Mouse (Mus musculus) heart, adult 8-10 months (tissue): ENCODE data around the gene Spock2. TPM values are rescaled to one million over a fixed set of nuclear protein-coding genes. Genes with fewer than 3 reads are reported as not detected.
A peak's percentile ranks its signal among the peaks of the same experiment; 100 is the strongest.
"Not testable (repeated sequence)": the region's sequence is repeated elsewhere in the genome, so short reads cannot be mapped to it uniquely, and the experiment has no call there.

Experiments
- DNase-seq: peaks from one replicate; pipeline ENCODE4 v3.0.0; 2022; ENCODE audit warnings: low spot score
- total RNA-seq, 4 experiments: library from RNA; stranded (reverse); gene quantifications; 2 replicates each; pipeline ENCODE4 v1.2.4; 2022

The Spock2 gene
- total RNA-seq, 4 experiments from 2014 or later: 12.2 to 24.8 (median 14.4) TPM

- no peak for DNase-seq
Observed at GRCm38 (mm10) chr10:60107448-60107847, 1.4 kb downstream of the Spock2 start.

DNA sequence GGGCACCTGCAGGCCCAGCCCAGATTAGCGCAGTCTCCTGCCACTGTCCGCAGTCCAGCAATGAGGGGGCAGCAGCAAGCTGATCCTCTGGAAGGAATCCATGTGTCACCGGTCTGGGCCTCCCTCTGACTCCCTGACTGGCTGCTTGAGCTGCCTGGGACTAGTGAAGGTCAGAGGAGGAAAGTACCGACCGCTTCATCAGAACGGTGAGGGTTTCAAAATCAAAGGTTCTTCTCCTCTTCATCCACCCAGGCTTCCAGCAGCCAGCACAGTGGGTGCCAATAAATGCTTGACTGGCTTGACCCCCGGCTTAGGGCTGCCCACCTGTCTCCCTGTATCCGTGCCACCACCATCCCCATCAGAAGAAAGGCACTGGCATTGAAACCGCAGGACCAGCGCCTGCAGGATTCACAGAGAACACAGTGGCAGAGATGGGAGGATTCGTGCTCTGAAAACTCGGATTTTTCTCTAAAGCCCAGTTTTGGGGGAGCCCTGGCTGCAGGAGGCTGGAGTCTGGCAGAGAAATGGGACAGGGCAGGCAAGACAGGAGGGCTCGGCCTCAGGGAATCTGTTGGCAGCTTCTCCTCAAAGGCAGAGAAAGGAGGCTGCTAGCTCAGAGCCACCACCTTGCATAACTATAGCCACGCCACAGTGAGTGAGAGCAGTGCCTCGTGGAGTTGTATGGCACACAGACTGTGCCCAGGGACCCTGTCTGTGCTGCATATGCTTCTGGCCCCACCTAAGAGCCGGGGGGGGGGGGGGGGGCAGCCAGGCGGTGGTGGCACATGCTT, 2.5 kb downstream of the Spock2 start:
- no peak for DNase-seq

DNA sequence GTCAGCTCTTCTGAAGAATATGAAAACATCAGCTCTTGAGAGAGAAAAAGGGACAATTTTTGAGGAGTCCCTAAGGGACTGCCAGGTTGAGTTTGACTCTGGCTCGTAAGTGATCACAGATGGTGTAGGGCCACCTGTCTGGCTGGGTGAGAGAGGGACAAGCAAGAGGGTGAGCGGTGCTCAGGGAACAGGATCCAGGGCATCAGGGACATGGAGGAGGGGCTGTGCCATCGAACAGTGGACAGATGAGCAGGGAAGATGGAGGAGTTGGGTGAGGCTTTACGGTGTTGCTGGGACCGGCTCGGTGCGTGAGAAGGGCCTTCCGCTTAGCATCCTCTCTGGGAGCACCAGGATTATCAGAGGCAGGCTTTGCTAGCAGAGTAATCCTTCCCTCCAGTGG, 3.3 kb downstream of the Spock2 start:
- DNase-seq: no peak

DNA sequence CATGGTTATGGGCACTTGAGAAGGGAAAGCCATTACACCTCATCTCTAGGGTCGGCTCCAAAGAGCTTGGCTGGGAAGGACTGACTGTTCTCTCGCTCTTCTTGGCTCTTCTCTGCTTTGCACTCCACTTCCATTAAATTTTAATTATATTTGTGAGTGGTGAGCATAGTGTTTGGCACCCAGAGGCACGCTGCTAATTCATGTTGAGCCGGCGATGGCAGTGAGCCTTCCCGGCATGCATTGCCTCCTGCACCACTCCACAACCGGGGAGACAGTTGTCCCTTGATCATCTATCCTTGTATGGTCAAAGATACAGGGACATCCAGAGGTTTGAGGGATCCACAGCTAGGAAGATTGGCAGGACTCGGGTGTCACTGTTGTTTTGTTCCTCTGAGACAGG, 4.0 kb downstream of the Spock2 start:
- DNase-seq: no peak

GRCm38 (mm10) chr10:60110908-60111475, 5.0 kb downstream of the Spock2 start:
- no peak for DNase-seq

- DNase-seq: no peak
Observed at GRCm38 (mm10) chr10:60113965-60114690, 8.1 kb downstream of the Spock2 start.

DNA sequence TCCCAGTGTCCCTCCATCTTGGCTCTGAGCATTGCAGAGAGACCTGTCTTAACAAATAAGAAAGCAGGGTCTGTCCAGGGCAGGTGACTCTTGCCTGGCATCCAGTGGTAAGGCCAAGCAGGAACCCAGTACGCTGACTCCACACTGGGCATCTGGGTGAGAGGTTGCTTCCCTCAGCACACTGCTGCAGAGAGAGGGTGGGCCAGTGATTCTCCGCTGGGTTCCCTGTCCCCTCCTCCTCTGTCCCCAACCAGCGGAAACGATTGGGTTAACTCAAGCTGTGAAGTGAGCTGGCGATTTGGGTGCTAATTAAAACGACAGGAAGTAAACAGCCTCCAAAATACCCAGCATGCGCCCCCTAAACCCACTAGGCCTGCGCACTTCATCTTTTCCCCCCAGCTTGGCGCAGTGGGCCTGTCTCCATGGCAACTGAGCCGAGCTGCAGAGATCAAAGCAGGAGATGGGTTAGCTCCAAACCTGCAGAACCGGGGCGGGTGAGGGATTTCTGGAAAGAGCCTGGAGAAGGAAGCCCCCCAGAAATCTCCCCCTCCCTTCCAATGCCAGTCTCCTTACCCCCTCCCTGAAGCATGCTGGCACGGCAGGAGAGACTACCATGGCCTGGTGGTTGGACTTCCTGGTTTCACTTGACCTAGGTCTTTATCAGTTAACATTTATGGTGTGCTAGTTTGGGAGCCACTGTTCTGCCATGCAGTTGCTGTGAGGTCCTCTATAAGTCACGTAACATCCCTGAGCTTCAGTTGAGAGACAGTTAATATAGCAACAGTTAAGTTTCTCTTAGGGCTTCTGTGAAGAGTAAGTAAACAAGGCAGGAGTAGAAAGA, 9.5 kb downstream of the Spock2 start:
- DNase-seq: no peak

- peak; percentile 19 for DNase-seq
Observed at GRCm38 (mm10) chr10:60116997-60117396, 11.0 kb downstream of the Spock2 start.

GRCm38 (mm10) chr10:60118464-60118863, 12.4 kb downstream of the Spock2 start:
- DNase-seq: no peak

GRCm38 (mm10) chr10:60120630-60121029, 14.6 kb downstream of the Spock2 start:
- no peak for DNase-seq

GRCm38 (mm10) chr10:60124078-60124477, 18.1 kb downstream of the Spock2 start:
- DNase-seq: no peak

DNA sequence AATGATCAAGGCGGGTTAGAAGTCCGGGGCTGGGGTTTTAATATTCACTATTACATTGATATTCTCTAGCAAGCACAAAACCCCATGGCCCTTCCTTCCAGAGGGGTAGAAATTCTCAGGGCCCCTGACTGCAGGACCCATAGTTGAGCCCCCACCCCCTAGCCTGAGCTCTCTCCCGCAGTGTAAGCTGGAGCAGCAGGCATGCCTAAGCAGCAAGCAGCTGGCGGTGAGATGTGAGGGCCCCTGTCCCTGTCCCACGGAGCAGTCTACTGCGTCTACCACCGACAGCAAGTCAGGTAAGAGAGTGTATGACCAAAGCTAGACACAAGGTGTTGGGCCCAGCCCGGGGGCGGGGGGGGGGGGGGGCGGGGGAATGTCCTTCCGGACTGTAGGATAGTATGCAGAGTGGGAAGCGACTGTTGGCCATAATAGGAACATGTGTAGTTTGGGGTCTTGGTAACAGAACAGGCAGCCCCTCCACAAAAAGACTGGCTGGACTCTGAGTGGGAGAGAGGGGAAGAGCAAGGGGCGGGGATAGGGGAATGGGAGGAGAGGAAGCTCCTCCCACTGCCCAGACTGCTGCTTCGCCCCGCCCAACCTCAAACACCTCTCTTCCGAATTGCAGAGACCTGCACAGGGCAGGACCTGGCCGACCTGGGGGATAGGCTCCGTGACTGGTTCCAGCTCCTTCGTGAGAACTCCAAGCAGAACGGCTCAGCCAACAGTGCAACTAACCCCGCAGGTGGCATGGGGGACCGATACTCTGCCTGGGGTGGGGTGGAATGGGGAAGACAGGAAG, 19.7 kb downstream of the Spock2 start:
- DNase-seq: no peak

DNA sequence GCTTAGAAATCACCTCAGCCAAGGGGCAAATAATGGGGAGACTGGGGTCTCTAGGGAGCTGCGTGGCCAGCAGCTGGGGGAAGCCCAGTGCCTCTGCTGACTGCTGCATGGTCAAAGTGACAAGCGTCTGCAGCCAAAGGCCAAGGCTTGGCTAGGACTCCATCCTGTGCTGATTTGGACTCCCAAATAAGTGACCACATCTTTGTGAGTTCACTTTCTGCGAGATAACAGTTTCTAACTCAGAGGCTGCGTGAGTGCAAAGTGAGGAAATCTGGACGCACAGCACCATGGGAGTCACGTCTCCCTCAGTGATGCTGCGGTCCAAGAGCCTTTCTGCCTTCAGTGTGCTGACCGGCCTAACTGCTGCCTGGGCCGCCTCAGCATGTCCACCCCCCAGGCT, 22.3 kb downstream of the Spock2 start:
- DNase-seq: peak; percentile 43

DNA sequence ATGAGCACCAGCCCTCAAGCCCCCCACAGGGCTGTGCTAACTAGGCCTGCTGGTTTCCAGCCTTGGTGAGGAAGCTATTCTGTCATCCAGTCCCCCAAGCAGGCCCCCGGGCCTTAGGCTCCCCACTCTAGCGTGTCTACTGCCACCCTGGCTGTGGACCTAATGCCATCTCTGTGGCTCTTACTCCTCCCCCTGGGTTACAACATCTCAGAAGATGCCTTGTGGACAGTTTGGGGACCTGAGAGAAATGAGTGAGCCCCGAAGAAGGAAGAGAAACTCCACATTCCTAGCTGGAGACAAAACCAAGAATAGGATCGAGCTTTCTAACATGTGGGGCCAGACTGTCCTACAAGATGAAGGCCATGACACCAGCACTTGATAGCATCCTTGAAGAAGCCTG, 24.5 kb downstream of the Spock2 start:
- no peak for DNase-seq

DNA sequence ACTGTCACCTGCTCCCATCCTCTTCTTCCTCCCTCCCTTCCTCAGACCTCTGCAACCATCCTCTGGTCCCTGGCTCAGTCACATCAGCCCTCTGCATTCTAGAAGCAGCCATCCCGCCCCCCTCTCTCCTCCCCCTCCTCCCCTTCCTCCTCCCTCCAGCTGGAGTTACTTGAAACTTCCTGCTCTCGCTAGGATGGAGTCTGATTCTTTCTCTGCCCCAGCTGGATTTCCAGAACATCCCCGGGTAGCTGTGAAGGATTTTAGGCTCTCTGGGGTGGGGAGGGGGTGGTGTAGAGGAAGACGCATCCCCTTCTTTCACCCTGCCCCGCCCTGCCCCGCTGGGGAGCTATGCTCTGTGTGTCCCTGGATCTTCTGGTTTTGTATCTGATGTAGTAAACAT, 27.5 kb downstream of the Spock2 start:
- DNase-seq: no peak

GRCm38 (mm10) chr10:60134201-60134600, 28.2 kb downstream of the Spock2 start:
- no peak for DNase-seq

- DNase-seq: not testable (repeated sequence)
Observed at GRCm38 (mm10) chr10:60136010-60136409, 30.0 kb downstream of the Spock2 start.

DNA sequence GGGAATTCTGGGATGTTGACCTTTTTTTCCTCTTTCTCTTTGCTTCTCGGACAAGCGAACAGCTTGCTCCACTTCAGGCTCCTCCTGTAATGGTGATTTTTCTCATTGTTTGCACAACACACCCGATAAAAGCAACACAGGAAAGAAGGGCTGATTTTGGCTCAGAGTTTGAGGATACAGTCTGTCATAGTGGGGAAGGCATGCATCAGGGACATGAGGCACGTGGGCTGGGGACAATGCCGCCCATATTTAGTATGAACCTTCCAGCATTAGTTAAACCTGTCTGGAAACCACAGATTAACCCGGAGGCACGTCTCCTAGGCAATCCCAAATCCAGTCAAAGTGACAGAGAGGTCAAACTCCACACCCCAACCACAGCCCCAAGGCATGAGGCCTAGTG, 30.9 kb downstream of the Spock2 start:
- no peak for DNase-seq

- DNase-seq: no peak
Observed at GRCm38 (mm10) chr10:60138680-60139079, 32.7 kb downstream of the Spock2 start.

DNA sequence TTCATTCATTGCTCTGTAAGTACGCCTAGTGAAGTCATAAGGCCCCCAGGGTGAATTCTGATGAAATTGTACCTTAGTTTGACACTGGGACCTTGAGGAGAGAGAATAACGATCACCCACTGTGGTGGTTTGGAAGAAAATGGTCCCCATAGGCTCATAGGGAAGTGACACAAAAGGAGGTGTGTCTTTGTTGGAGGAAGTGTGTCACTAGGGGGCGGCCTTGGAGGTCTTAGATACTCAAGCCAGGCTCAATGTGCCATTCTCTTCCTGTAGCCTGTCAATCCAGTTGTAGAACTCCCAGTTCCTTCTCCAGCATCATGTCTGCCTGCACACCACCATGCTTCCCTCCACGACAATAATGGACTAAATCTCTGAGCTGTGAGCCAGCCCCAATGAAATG, 34.7 kb downstream of the Spock2 start:
- DNase-seq: no peak

DNA sequence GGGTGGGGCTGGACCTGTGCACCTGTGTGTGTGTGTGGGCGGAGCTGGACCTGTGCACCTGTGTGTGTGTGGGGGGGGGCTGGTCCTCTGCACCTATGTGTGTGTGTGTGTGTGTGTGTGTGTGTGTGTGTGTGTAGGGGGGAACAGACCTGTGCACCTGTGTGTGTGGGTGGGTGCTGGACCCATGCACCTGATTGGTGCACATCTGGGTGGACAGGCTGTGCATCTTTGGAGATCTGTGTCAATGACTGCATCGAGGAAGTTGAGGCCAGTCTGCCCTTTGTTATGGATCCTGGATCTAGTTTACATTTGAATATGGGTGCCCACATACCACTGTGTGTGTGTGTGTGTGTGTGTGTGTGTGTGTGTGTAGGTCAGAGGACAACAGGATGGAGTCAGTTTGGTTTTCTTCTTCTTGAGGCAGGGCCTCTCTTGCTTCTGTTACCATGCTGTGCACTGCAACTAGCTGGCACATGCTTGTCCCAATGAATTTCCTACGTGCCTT, 35.7 kb downstream of the Spock2 start:
- no peak for DNase-seq
